Mouse (Mus musculus) urinary bladder, postnatal 4 days (tissue): ENCODE measurements around the gene Hk3.

Source experiments
- DNase-seq, 2 experiments: peaks; one replicate each; pipeline ENCODE4 v3.0.0; 2021 to 2022; ENCODE audit warnings: low spot score in 2 of 2

Gene Hk3

GRCm38 (mm10) chr13:55002090-55002489 is 19.1 kb downstream of the Hk3 start:
- DNase-seq = no peak

DNA sequence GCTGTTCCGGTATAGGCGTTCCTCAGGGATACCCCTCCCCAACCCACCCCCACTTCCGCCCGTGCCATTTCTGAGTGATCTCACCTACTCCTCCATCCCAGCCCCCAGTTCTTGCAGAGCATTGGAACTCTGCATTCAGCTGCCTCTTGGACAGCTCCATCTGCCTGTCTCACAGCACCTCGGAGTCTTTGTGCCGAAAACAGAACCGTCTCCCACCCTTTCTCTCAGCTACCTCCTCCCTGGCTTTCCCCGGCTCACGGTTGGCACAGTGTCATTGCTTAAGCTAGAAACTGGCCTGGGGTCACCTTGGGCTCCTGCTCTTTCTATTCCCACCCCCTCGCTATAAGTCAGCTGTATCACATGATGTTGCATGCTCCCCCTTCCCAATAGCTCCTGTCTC is 20.8 kb downstream of the Hk3 start:
- no peak for DNase-seq

- DNase-seq = no peak
Observed at GRCm38 (mm10) chr13:54997568-54997967, 23.6 kb downstream of the Hk3 start.

GRCm38 (mm10) chr13:54995161-54995560 is 26.0 kb downstream of the Hk3 start:
- no peak for DNase-seq

- DNase-seq = no peak
Observed at GRCm38 (mm10) chr13:54994576-54994975, 26.6 kb downstream of the Hk3 start.

- DNase-seq = no peak
Observed at GRCm38 (mm10) chr13:54992215-54992614, 29.0 kb downstream of the Hk3 start.

GRCm38 (mm10) chr13:54988181-54988760 is 32.9 kb downstream of the Hk3 start:
- no peak for DNase-seq

GRCm38 (mm10) chr13:54987405-54987804 is 33.8 kb downstream of the Hk3 start:
- no peak for DNase-seq

DNA sequence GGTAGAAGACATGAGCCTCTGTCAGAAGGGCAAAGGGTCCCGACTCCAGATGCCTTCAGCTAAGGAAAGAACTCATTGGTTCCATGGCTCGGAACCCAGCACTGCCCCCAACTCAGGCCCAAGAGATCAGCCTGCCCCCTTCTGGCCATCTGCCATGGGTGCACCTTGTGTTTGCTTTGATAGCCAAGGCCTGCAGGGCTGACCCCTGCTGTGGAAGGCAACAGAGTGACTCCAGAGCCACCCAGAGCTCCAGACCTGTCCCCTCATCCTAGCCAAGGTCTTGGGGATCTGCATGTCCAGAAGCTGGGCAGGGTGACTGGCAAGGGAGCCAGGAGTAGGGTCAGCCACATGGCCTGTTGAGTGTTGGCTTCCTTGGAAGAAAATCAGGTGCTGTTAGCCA is 37.6 kb downstream of the Hk3 start:
- no peak for DNase-seq

GRCm38 (mm10) chr13:54983001-54983400 is 38.2 kb downstream of the Hk3 start:
- no peak for DNase-seq

DNA sequence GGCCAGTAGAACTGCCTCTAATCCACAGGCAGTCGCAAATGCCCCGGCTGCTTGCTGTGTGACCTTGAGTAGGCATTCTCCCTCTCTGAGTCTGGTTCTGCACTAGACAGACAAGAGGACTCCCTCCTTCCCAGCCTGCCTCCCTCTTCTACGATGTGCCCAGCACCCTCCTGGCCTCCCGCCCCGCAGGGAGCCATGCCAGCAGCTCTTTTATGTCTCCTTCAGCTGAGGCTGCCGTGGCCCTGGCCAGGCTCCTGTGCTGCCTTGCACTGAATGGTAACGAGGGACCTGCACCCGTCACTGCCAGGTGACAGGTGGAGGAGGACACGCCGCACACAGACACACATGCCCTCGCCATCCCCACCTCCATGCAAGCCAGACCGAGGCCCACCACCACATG is 40.2 kb downstream of the Hk3 start:
- no peak for DNase-seq

DNA sequence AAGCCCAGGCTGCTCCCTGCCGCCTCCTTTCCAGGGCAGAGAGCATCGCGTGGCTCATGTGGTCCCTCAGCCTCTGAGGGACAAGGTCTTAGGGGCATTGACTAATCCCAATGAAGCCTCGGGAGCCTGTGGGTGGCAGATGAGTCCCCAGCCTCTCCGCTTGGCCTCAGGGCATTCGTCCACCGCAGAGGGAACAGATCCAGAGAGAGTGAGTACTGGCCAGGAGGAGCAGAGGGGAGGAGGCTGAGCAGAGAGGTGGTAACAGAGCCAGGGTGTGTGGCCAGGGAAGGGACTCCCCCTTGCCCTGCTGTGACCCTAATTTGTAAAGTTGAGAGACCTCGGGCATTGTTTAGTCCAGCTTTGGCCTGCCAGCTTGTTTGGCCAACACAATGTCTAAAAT is 42.4 kb downstream of the Hk3 start:
- DNase-seq = no peak

- DNase-seq = no peak
Observed at GRCm38 (mm10) chr13:54975546-54975945, 45.6 kb downstream of the Hk3 start.

DNA sequence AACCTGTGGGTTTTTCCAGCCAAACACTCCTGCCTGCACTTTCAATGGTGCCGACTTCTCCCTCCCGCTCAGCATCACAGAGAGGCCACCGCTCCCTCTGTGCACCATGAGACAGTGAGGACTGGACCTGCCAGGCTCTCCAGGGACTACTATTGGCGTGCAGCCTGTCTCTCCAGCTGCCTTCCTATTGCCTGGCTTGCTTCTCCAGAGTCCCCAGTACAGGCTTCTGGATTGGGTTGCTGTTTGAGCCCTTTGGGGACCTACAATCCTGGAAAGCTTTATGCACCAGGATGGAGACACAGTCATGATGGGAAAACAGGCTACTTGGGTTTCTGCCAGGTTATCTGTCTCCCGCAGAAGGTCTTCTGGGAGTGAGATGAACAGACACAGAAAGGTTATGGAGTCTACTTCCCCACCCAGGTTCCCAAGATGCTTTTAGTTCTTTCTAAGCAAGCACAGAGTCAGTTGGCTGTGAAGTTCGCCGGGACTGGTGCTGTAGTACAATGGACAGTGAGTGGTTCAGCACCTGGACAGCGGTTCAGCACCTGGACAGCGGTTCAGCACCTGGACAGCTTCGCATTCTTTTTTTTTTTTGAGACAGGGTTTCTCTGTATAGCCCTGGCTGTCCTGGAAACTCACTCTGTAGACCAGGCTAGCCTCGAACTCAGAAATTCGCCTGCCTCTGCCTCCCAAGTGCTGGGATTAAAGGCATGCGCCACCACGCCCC is 50.5 kb downstream of the Hk3 start:
- DNase-seq = no peak

DNA sequence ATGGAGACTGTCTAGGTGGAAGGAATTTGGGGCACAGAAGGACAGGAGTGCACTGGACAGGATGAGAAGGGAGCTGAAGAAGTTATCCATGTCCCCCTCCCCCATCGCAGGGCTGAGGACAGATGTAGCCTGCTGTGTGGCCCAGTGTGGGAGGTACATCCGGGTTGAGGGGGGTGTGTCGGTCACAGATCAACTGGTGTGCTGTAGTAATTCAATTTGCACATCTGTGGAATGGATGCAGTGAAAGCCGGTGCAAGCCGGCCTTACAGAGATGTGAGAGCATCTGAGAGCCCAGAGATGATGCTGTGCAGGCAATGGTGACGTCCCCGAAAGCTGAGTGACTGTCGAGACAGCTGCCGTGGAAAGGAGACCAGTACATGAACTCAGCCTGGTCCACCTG is 51.7 kb downstream of the Hk3 start:
- no peak for DNase-seq

- no peak for DNase-seq
Observed at GRCm38 (mm10) chr13:54968636-54969035, 52.5 kb downstream of the Hk3 start.

DNA sequence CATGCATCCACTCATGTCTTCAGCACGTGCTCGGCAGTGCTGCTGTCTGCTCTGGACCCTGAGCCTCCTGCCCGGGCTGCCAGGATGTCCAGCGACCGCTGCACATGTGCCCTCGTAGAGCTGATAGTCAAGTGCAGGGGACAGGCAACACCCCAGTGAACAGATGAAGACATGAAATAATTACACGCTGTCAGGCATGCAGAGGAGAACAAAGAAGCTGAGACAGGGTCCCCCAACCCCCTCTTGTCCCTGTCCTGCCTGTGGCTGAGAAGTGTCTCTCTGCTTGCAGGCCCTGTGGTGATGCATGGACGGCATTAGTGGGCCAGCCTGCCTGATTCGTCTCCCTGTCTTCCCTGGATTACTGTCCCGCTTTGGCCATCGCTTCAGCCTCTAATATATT is 53.7 kb downstream of the Hk3 start:
- DNase-seq = no peak

DNA sequence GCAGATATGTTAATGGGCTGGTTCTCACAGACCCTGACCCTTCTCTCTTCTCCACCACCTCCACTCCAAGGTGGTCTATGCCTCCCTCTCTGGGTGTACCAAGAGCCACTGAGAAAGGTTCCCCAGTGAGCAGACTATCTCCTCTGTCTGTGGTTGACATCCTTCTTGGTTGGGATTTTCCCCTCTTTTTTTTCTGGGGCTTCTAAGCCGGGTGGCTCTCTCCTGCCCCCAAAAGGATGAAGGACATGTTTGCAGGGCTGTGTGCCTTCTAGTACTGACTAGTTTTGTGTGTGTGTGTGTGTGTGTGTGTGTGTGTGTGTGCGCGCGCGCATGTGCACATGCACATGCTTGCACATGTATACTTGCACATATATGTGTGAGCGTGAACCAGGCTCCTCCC is 55.9 kb downstream of the Hk3 start:
- DNase-seq = no peak

DNA sequence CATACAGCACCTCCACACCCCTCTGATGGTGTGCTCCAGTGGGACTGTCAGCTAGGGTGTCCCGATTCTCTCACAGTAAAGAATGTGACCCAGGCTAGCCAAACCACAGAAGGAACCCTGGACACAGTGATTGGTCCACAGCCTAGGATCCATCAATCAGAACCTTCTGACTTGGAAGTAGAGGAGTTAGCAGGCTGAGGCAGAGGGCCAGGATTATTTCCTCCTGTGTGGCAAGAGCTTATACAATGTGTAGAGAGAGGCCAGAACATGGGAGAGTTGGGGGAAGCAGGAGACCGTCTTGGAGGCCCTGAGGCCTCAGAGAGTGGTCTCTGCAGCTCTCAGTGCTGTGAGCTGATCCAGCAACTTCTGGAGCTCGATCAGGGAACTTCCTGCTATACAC is 60.7 kb downstream of the Hk3 start:
- no peak for DNase-seq

- no peak for DNase-seq
Observed at GRCm38 (mm10) chr13:54959842-54960241, 61.3 kb downstream of the Hk3 start.

DNA sequence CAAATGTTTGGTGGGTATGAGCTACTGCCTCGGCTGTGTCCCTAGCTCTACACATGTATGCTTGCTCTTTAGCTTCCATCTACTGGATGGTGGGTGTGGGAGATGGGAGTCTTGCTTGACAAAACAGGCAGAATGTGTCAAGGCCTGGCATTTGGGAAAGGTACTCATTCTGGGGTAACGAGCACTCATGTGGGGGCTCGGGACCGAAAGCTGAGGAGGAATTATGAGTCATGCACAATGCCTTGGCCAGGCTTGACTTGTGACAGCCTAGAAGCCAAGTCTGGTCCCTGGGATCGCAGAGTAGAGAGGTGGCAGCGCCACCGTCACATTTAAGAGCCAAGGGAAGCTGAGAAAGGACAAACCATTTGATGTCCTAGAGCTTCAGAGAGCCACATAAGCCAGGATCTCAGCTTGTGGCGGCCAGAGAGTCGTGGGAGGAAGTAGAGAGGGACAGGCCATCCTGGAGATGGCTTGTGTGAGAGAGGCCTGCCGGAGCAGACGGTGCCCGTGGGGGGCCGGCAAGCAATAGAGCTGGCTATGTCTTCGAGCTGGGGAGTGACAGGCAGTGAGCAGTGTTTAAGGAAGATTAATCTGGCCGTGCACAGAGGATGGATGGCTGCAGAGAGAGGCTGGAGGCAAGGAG is 62.0 kb downstream of the Hk3 start:
- no peak for DNase-seq

DNA sequence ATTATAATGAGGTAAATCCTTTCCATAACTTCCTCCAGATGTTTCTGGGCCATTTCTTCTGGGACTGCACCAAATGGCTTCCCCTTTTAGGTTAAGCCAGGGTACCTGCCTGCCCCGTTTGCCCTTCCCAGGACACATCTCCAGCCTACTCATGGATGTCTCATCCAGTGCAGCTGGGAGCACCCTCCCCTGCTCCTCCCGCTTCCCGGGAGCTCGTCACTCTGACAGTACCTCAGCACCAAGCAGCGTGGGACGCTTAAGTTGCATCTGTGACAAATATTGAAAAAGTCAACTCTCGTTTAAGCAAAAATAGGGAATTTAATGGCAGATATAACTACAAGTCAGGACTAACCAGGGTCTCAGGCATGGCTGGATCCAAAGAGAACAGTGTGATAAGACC is 63.9 kb downstream of the Hk3 start:
- no peak for DNase-seq
